Mouse (Mus musculus) lung, adult 2 months (tissue): ENCODE data around the gene Itm2a.

Source experiments
- CTCF ChIP-seq: fragments of 200-500 bp; IDR thresholded peaks from 2 replicates; pipeline ENCODE4 v1.5.1; 2011; ENCODE audit warnings: mild to moderate bottlenecking, low read length, control low read depth; ENCODE audit not compliant: insufficient read depth
- POLR2A ChIP-seq: fragments of 200-500 bp; IDR thresholded peaks from 2 replicates; pipeline ENCODE4 v1.6.1; 2011; ENCODE audit warnings: low read depth, mild to moderate bottlenecking, control low read depth, low read length, borderline replicate concordance; ENCODE audit errors: extremely low read depth

DNA sequence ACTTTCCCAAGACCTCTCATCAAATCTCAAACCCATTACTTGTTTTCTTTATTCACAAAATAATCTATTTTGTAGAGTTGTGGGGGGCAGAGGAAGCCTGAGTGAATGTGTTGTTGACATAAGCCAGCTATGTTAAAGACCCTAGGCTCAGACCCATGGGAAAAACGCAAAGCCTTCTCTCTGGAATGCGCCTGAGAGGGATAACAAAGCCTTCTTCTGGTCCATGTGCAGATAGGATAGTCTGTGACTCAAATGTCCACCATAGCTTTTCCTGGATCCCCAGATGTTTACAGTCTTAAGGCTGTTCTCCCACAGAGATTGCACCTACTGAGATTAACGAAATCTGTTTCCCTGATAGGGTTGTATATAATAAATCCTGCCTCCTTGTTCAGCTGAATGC lies 9.9 kb downstream of the Itm2a start:
- TF ChIP-seq CTCF: no peak
- no peak for TF ChIP-seq POLR2A
